Mouse (Mus musculus): ENCODE results near the gene Scyl1. TPM values are rescaled to one million over a fixed set of nuclear protein-coding genes. Genes with fewer than 3 reads are reported as not detected.
A peak's percentile ranks its signal among the peaks of the same experiment; 100 is the strongest.

Gene Scyl1
- total and polyA plus RNA-seq, 3 experiments, result 57.2 to 95.6 (median 70.0) TPM

- no peak overlapping the region for H3K9ac ChIP-seq (ENCODE audit: low read depth, low read length)
- H3K79me2 ChIP-seq (replicated peaks; ENCODE audit: control insufficient read depth, insufficient read depth, low read length), result no peaks in the 10 kb centered on the region
- H3K36me3 ChIP-seq (ENCODE audit: control insufficient read depth, insufficient read depth, low read length), result no peaks in the 10 kb centered on the region
- intact Hi-C loops (cut with DNase I), result no loop called here
- 59% methylated on average over 22 of the region's 22 CpGs for WGBS
- H3K27me3 ChIP-seq (ENCODE audit: control insufficient read depth, insufficient read depth, low read length), result no peaks in the 10 kb centered on the region
- H3K4me3 ChIP-seq, result no peak overlapping the region
- no peak overlapping the region for H3K27ac ChIP-seq
- no peaks in the 10 kb centered on the region for H3K4me1 ChIP-seq (ENCODE audit: control insufficient read depth, insufficient read depth, low read length)
- DNase-seq, result peak in 1 of 2 experiments; percentile 20
- TF ChIP-seq CTCF (IDR thresholded peaks at IDR 0.05) (no peak), EP300 (IDR thresholded peaks at IDR 0.05; ENCODE audit: insufficient read depth, low read depth, low read length) (no peak), POLR2A (IDR thresholded peaks at IDR 0.05; ENCODE audit: insufficient read depth, low read depth, low read length) (no peak)
Observed at GRCm38 (mm10) chr19:5750951-5751350, 20.3 kb downstream of the Scyl1 start.

- H3K27ac ChIP-seq, result no peak overlapping the region
- no peaks in the 10 kb centered on the region for H3K27me3 ChIP-seq (ENCODE audit: control insufficient read depth, insufficient read depth, low read length)
- TF ChIP-seq POLR2A (IDR thresholded peaks at IDR 0.05; ENCODE audit: insufficient read depth, low read depth, low read length), result no peak
- TF ChIP-seq CTCF (IDR thresholded peaks at IDR 0.05), result no peak
- no peak for TF ChIP-seq EP300 (IDR thresholded peaks at IDR 0.05; ENCODE audit: insufficient read depth, low read depth, low read length)
Observed at GRCm38 (mm10) chr19:5749476-5749875, 21.7 kb downstream of the Scyl1 start.

GRCm38 (mm10) chr19:5746907-5747363 is 24.3 kb downstream of the Scyl1 start:
- H3K9ac ChIP-seq (ENCODE audit: low read depth, low read length), result no peak overlapping the region
- no peak for TF ChIP-seq CTCF (IDR thresholded peaks at IDR 0.05)
- TF ChIP-seq EP300 (IDR thresholded peaks at IDR 0.05; ENCODE audit: insufficient read depth, low read depth, low read length), result no peak
- no peak for TF ChIP-seq POLR2A (IDR thresholded peaks at IDR 0.05; ENCODE audit: insufficient read depth, low read depth, low read length)
- H3K36me3 ChIP-seq (ENCODE audit: control insufficient read depth, insufficient read depth, low read length), result no peaks in the 10 kb centered on the region
- intact Hi-C loops (cut with DNase I), result no loop called here
- no peaks in the 10 kb centered on the region for H3K27me3 ChIP-seq (ENCODE audit: control insufficient read depth, insufficient read depth, low read length)
- H3K4me3 ChIP-seq, result no peak overlapping the region
- H3K27ac ChIP-seq, result no peak overlapping the region
- H3K79me2 ChIP-seq (replicated peaks; ENCODE audit: control insufficient read depth, insufficient read depth, low read length), result no peaks in the 10 kb centered on the region
- WGBS, result 64% methylated on average over 12 of the region's 12 CpGs
- DNase-seq, result no peak
- peaks cover 7% of the 10 kb centered on the region for H3K4me1 ChIP-seq (ENCODE audit: control insufficient read depth, insufficient read depth, low read length)

More at GRCm38 (mm10) chr19:5749476-5749875, 21.7 kb downstream of the Scyl1 start:
- H3K36me3 ChIP-seq (ENCODE audit: control insufficient read depth, insufficient read depth, low read length), result no peaks in the 10 kb centered on the region
- no peaks in the 10 kb centered on the region for H3K4me1 ChIP-seq (ENCODE audit: control insufficient read depth, insufficient read depth, low read length)
- intact Hi-C loops (cut with DNase I), result no loop called here
- no peak overlapping the region for H3K4me3 ChIP-seq
- DNase-seq, result peak in 1 of 2 experiments; percentile 15
- WGBS, result 51% methylated on average over 6 of the region's 6 CpGs
- H3K79me2 ChIP-seq (replicated peaks; ENCODE audit: control insufficient read depth, insufficient read depth, low read length), result no peaks in the 10 kb centered on the region
- no peak overlapping the region for H3K9ac ChIP-seq (ENCODE audit: low read depth, low read length)

GRCm38 (mm10) chr19:5745756-5746710 is 25.2 kb downstream of the Scyl1 start:
- TF ChIP-seq POLR2A (IDR thresholded peaks at IDR 0.05; ENCODE audit: insufficient read depth, low read depth, low read length) (no peak), EP300 (IDR thresholded peaks at IDR 0.05; ENCODE audit: insufficient read depth, low read depth, low read length) (no peak), CTCF (IDR thresholded peaks at IDR 0.05) (no peak)
- WGBS, result 33% methylated on average over 36 of the region's 36 CpGs

GRCm38 (mm10) chr19:5743576-5743975 is 27.6 kb downstream of the Scyl1 start:
- no peaks in the 10 kb centered on the region for H3K27me3 ChIP-seq (ENCODE audit: control insufficient read depth, insufficient read depth, low read length)
- no peaks in the 10 kb centered on the region for H3K36me3 ChIP-seq (ENCODE audit: control insufficient read depth, insufficient read depth, low read length)
- H3K4me1 ChIP-seq (ENCODE audit: control insufficient read depth, insufficient read depth, low read length), result peaks cover 9% of the 10 kb centered on the region
- intact Hi-C loops (cut with DNase I), result no loop called here
- H3K79me2 ChIP-seq (replicated peaks; ENCODE audit: control insufficient read depth, insufficient read depth, low read length), result no peaks in the 10 kb centered on the region
- 42% methylated on average over 5 of the region's 5 CpGs for WGBS
- TF ChIP-seq POLR2A (IDR thresholded peaks at IDR 0.05; ENCODE audit: insufficient read depth, low read depth, low read length) (no peak), EP300 (IDR thresholded peaks at IDR 0.05; ENCODE audit: insufficient read depth, low read depth, low read length) (no peak), CTCF (IDR thresholded peaks at IDR 0.05) (0 out of 2 replicates have a peak, but pooled peaks have one; percentile 2)
- no peak overlapping the region for H3K27ac ChIP-seq
- no peak overlapping the region for H3K9ac ChIP-seq (ENCODE audit: low read depth, low read length)
- no peak overlapping the region for H3K4me3 ChIP-seq
- peak in 1 of 2 experiments; percentile 27 for DNase-seq

More at GRCm38 (mm10) chr19:5745756-5746710, 25.2 kb downstream of the Scyl1 start:
- DNase-seq, result peak in 1 of 2 experiments; percentile 23
- peaks cover 9% of the 10 kb centered on the region for H3K4me1 ChIP-seq (ENCODE audit: control insufficient read depth, insufficient read depth, low read length)
- no peaks in the 10 kb centered on the region for H3K79me2 ChIP-seq (replicated peaks; ENCODE audit: control insufficient read depth, insufficient read depth, low read length)
- no peak overlapping the region for H3K9ac ChIP-seq (ENCODE audit: low read depth, low read length)
- H3K27me3 ChIP-seq (ENCODE audit: control insufficient read depth, insufficient read depth, low read length), result no peaks in the 10 kb centered on the region
- no peaks in the 10 kb centered on the region for H3K36me3 ChIP-seq (ENCODE audit: control insufficient read depth, insufficient read depth, low read length)
- intact Hi-C loops (cut with DNase I), result no loop called here
- no peak overlapping the region for H3K4me3 ChIP-seq
- H3K27ac ChIP-seq, result no peak overlapping the region

- intact Hi-C loops (cut with DNase I), result no loop called here
- Histone ChIP-seq H3K36me3 (ENCODE audit: control insufficient read depth, insufficient read depth, low read length) (no peaks in the 10 kb centered on the region), H3K27ac (peak overlapping the region; percentile 88), H3K4me3 (peak overlapping the region; percentile 72), H3K4me1 (ENCODE audit: control insufficient read depth, insufficient read depth, low read length) (peaks cover 9% of the 10 kb centered on the region), H3K9ac (ENCODE audit: low read depth, low read length) (peak overlapping the region; percentile 88), H3K79me2 (replicated peaks; ENCODE audit: control insufficient read depth, insufficient read depth, low read length) (no peaks in the 10 kb centered on the region), H3K27me3 (ENCODE audit: control insufficient read depth, insufficient read depth, low read length) (no peaks in the 10 kb centered on the region)
- DNase-seq, result peak in 1 of 2 experiments; percentile 55
- 5% methylated on average over 32 of the region's 32 CpGs for WGBS
- no peak for TF ChIP-seq POLR2A (IDR thresholded peaks at IDR 0.05; ENCODE audit: insufficient read depth, low read depth, low read length)
- no peak for TF ChIP-seq CTCF (IDR thresholded peaks at IDR 0.05)
- no peak for TF ChIP-seq EP300 (IDR thresholded peaks at IDR 0.05; ENCODE audit: insufficient read depth, low read depth, low read length)
Observed at GRCm38 (mm10) chr19:5742241-5742641, 29.0 kb downstream of the Scyl1 start.
